In the genomic region with DNA sequence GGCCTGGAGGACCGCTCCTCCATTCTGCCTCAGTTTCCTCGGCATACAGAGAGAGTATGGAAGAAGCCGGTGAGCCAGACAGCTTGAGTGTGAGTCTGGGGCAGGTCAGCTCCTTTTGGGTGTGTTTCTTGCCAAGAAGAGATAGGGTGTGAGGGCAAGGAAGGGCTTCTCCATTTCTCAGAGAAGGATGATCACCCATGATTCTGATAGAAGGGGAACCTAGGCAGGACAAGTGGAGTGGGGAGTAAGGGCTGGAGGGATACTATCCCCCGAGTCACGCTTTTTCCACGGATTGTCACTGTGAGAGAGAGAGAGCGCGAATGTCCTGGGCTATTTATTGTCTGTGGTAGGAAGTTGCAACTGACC, we compare ENCODE assay signal across 9 mouse cellular contexts. TPM values are rescaled to one million over a fixed set of nuclear protein-coding genes. Genes with fewer than 3 reads are reported as not detected.
DNase-seq lines count a peak whose midpoint lies in the region; ATAC-seq and TF ChIP-seq lines count a peak whose summit lies in the region.
"Had no signal": no experiment of that assay in that cellular context is flagged by ENCODE, and none has a peak within 500 bp of the region (broad histone marks: within the 10 kb centered on the region; RNA-seq: fewer than 3 reads in every experiment).

No protein-coding gene starts in this region.

- no peak for TF ChIP-seq POLR2A in liver, adult 2 months (IDR thresholded peaks at IDR 0.05; ENCODE audit: extremely low read depth, insufficient read depth, low read length)

- peaks cover 7% of the 10 kb centered on the region; the same call in 1 of the 2 replicates for H3K27me3 ChIP-seq in liver, adult 2 months (ENCODE audit: control insufficient read depth, insufficient read depth, low read length)
- peaks cover 76% of the 10 kb centered on the region for H3K27me3 ChIP-seq in forebrain, embryonic 12.5 days
- H3K27me3 ChIP-seq in limb, embryonic 11.5 days (ENCODE audit: control insufficient read depth, insufficient read depth, low read length): peaks cover 59% of the 10 kb centered on the region
- H3K27me3 ChIP-seq in neural tube, embryonic 14.5 days (ENCODE audit: control insufficient read depth, insufficient read depth, low read length): peaks cover 41% of the 10 kb centered on the region

- H3K79me2 ChIP-seq in liver, adult 2 months (ENCODE audit: control insufficient read depth, insufficient read depth, low read length): no peaks in the 10 kb centered on the region

- H3K27ac ChIP-seq in liver, adult 2 months (replicated peaks; ENCODE audit: insufficient read depth, low read depth, low read length): no peak overlapping the region
- no peak overlapping the region for H3K27ac ChIP-seq in forebrain, embryonic 12.5 days
- H3K27ac ChIP-seq in limb, embryonic 11.5 days (replicated peaks; ENCODE audit: low read depth, low read length): no peak overlapping the region
- no peak overlapping the region for H3K27ac ChIP-seq in neural tube, embryonic 14.5 days (ENCODE audit: low read depth, low read length)

- WGBS in liver, adult 2 months: 29% methylated on average over 8 of the region's 8 CpGs
- 13% methylated on average over 8 of the region's 8 CpGs for WGBS in forebrain, embryonic 12.5 days
- 19% methylated on average over 8 of the region's 8 CpGs for WGBS in limb, embryonic 11.5 days
- 8% methylated on average over 8 of the region's 8 CpGs for WGBS in neural tube, embryonic 14.5 days

- no peak for DNase-seq in liver, adult 2 months (ENCODE audit: extremely low read depth, low read depth, low spot score)
- DNase-seq in liver: no peak
- DNase-seq in limb, embryonic 11.5 days (ENCODE audit: low spot score): no peak
- DNase-seq in layer of hippocampus, adult 9-11 months: no peak
- DNase-seq in left cerebral cortex, postnatal 4 days: no peak
- no peak for DNase-seq in layer of hippocampus, adult 9-10 months (ENCODE audit: low spot score)
- DNase-seq: gastrocnemius, postnatal 14 days had no signal

- H3K36me3 ChIP-seq in liver, adult 2 months (ENCODE audit: control insufficient read depth, insufficient read depth, low read length): no peaks in the 10 kb centered on the region
- no peaks in the 10 kb centered on the region for H3K36me3 ChIP-seq in forebrain, embryonic 12.5 days (replicated peaks)
- no peaks in the 10 kb centered on the region for H3K36me3 ChIP-seq in limb, embryonic 11.5 days (ENCODE audit: control insufficient read depth, insufficient read depth, low read length)
- H3K36me3 ChIP-seq in neural tube, embryonic 14.5 days (ENCODE audit: control insufficient read depth, insufficient read depth, low read length): no peaks in the 10 kb centered on the region

- H3K9me3 ChIP-seq in forebrain, embryonic 12.5 days: no peaks in the 10 kb centered on the region
- H3K9me3 ChIP-seq in limb, embryonic 11.5 days (ENCODE audit: control insufficient read depth, low read length): no peaks in the 10 kb centered on the region
- H3K9me3 ChIP-seq in neural tube, embryonic 14.5 days (ENCODE audit: control insufficient read depth, low read length): no peaks in the 10 kb centered on the region

- H3K4me1 ChIP-seq in liver, adult 2 months (ENCODE audit: control insufficient read depth, insufficient read depth, low read length): peaks cover 6% of the 10 kb centered on the region
- H3K4me1 ChIP-seq in forebrain, embryonic 12.5 days: peaks cover 17% of the 10 kb centered on the region
- H3K4me1 ChIP-seq in limb, embryonic 11.5 days (ENCODE audit: control insufficient read depth, insufficient read depth, low read length): no peaks in the 10 kb centered on the region
- peaks cover 10% of the 10 kb centered on the region; the same call in 1 of the 2 replicates for H3K4me1 ChIP-seq in neural tube, embryonic 14.5 days (ENCODE audit: control insufficient read depth, insufficient read depth, low read length)

- H3K4me3 ChIP-seq in liver, adult 2 months (ENCODE audit: insufficient read depth, low read depth, low read length): peak overlapping the region; percentile 57; the same call in 1 of the 2 replicates
- peak overlapping the region; percentile 53 for H3K4me3 ChIP-seq in forebrain, embryonic 12.5 days (replicated peaks)
- peak overlapping the region; percentile 38 for H3K4me3 ChIP-seq in limb, embryonic 11.5 days (ENCODE audit: low read depth, low read length)
- peak overlapping the region; percentile 49 for H3K4me3 ChIP-seq in neural tube, embryonic 14.5 days (ENCODE audit: low read depth, low read length)

- peak overlapping the region; percentile 58; the same call in 1 of the 2 replicates for H3K9ac ChIP-seq in liver, adult 2 months (ENCODE audit: low read depth, low read length)
- H3K9ac ChIP-seq in forebrain, embryonic 12.5 days: no peak overlapping the region
- H3K9ac ChIP-seq in limb, embryonic 11.5 days (ENCODE audit: low read length): no peak overlapping the region
- no peak overlapping the region for H3K9ac ChIP-seq in neural tube, embryonic 14.5 days (replicated peaks; ENCODE audit: low read depth, low read length)

- ATAC-seq in forebrain, embryonic 12.5 days (ENCODE audit: low FRiP score): no peak; the same call in 1 of the 2 replicates
- no peak for ATAC-seq in limb, embryonic 11.5 days (ENCODE audit: insufficient number of reproducible peaks, low FRiP score, low TSS enrichment, low read depth)
- ATAC-seq in neural tube, embryonic 14.5 days (ENCODE audit: low read depth): no peak

- no peak for TF ChIP-seq CTCF in liver, adult 2 months (IDR thresholded peaks at IDR 0.05; ENCODE audit: low read depth, low read length)

- intact Hi-C loops in left cerebral cortex, postnatal 4 days (cut with DNase I): no loop called here

- H3K4me2 ChIP-seq in forebrain, embryonic 12.5 days: peak overlapping the region; percentile 95
- H3K4me2 ChIP-seq in limb, embryonic 11.5 days (ENCODE audit: low read depth, severe bottlenecking): peak overlapping the region; percentile 80; the same call in 1 of the 2 replicates
- peak overlapping the region; percentile 91 for H3K4me2 ChIP-seq in neural tube, embryonic 14.5 days (ENCODE audit: low read depth, low read length)

RNA-seq across cellular contexts. Expression of a gene that starts 7.0 kb away (rescaled TPM):
- 1.0 and 1.2 TPM in 2 replicates for total RNA-seq in liver, adult 2 months (2014; rRNA removed)
- 1.8 and 2.6 TPM in 2 replicates for polyA plus RNA-seq in liver, adult 2 months (2012; rRNA removed)
- 1.5 and 1.6 TPM in 2 replicates for polyA plus RNA-seq in forebrain, embryonic 12.5 days (2016; fragmentation: Nextera tagmentation; extraction: Ambion mirVana)
- 0.57 and 0.61 TPM in 2 replicates for polyA plus RNA-seq in limb, embryonic 11.5 days (2014; fragmentation: Nextera tagmentation; extraction: Ambion mirVana)
- polyA plus RNA-seq in neural tube, embryonic 14.5 days (2014; fragmentation: Nextera tagmentation; extraction: Ambion mirVana): 1.6 and 2.2 TPM in 2 replicates
- 1 to 10 TPM; 3.8 to 4.6 TPM for total RNA-seq in left cerebral cortex, postnatal 4 days (2021)

RNA-seq across cellular contexts. Expression of a gene that starts 7.1 kb away (rescaled TPM):
- total RNA-seq in liver, adult 2 months (2014; rRNA removed): 23.9 and 30.1 TPM in 2 replicates
- polyA plus RNA-seq in liver, adult 2 months (2012; rRNA removed): 4.5 and 7.3 TPM in 2 replicates
- polyA plus RNA-seq in forebrain, embryonic 12.5 days (2016; fragmentation: Nextera tagmentation; extraction: Ambion mirVana): 124 and 128 TPM in 2 replicates
- polyA plus RNA-seq in limb, embryonic 11.5 days (2014; fragmentation: Nextera tagmentation; extraction: Ambion mirVana): 138 and 142 TPM in 2 replicates
- 102 and 117 TPM in 2 replicates for polyA plus RNA-seq in neural tube, embryonic 14.5 days (2014; fragmentation: Nextera tagmentation; extraction: Ambion mirVana)
- 10 to 100 TPM; 57.5 to 62.9 TPM for total RNA-seq in left cerebral cortex, postnatal 4 days (2021)

RNA-seq across cellular contexts. Expression of a gene that starts 31.8 kb away (rescaled TPM):
- total RNA-seq in liver, adult 2 months (2014; rRNA removed): not detected in 2 replicates
- not detected in 2 replicates for polyA plus RNA-seq in liver, adult 2 months (2012; rRNA removed)
- polyA plus RNA-seq in forebrain, embryonic 12.5 days (2016; fragmentation: Nextera tagmentation; extraction: Ambion mirVana): 0.18 and 0.32 TPM in 2 replicates
- polyA plus RNA-seq in limb, embryonic 11.5 days (2014; fragmentation: Nextera tagmentation; extraction: Ambion mirVana): 0.24 and 0.30 TPM in 2 replicates
- 0.70 and 0.81 TPM in 2 replicates for polyA plus RNA-seq in neural tube, embryonic 14.5 days (2014; fragmentation: Nextera tagmentation; extraction: Ambion mirVana)
- total RNA-seq in left cerebral cortex, postnatal 4 days (2021): under 1 TPM; 0.74 to 0.94 TPM

RNA-seq across cellular contexts. Expression of a gene that starts 49.8 kb away (rescaled TPM):
- total RNA-seq in liver, adult 2 months (2014; rRNA removed): 16.4 and 20.0 TPM in 2 replicates
- polyA plus RNA-seq in liver, adult 2 months (2012; rRNA removed): 9.6 and 11.9 TPM in 2 replicates
- polyA plus RNA-seq in forebrain, embryonic 12.5 days (2016; fragmentation: Nextera tagmentation; extraction: Ambion mirVana): 14.2 and 14.9 TPM in 2 replicates
- 16.7 and 19.0 TPM in 2 replicates for polyA plus RNA-seq in limb, embryonic 11.5 days (2014; fragmentation: Nextera tagmentation; extraction: Ambion mirVana)
- polyA plus RNA-seq in neural tube, embryonic 14.5 days (2014; fragmentation: Nextera tagmentation; extraction: Ambion mirVana): 20.0 and 21.0 TPM in 2 replicates
- total RNA-seq in left cerebral cortex, postnatal 4 days (2021): 10 to 100 TPM; 13.0 to 13.6 TPM

Comparison
In these comparisons a context has a peak if more than half of its experiments do, and no peak if none do; other contexts are left out.
1. RNA of a gene that starts 7.1 kb away (polyA plus RNA-seq): 138 to 142 TPM in limb, embryonic 11.5 days, 124 to 128 TPM in forebrain, embryonic 12.5 days and 102 to 117 TPM in neural tube, embryonic 14.5 days; 4.5 to 7.3 TPM in liver, adult 2 months; every median in the first group is over 10 times any median in the second.
2. Peak in every context shown above with its lines, with median percentiles within 50 percentile points of each other: H3K4me3 ChIP-seq and H3K4me2 ChIP-seq.